Mouse (Mus musculus): ENCODE results near the gene Pprc1. TPM values are rescaled to one million over a fixed set of nuclear protein-coding genes. Genes with fewer than 3 reads are reported as not detected.

Gene Pprc1
- polyA plus RNA-seq, 1 experiment from 2014 or later: 21.8 TPM

- Histone ChIP-seq H3K4me2 (replicated peaks) (no peak overlapping the region), H3K27me3 (no peaks in the 10 kb centered on the region), H3K36me3 (no peaks in the 10 kb centered on the region), H3K9me3 (no peaks in the 10 kb centered on the region), H3K9ac (replicated peaks) (no peak overlapping the region), H3K27ac (no peak overlapping the region), H3K4me3 (replicated peaks) (no peak overlapping the region), H3K4me1 (replicated peaks) (no peaks in the 10 kb centered on the region)
- no peak for ATAC-seq
- 52% methylated on average over 2 of the region's 2 CpGs for WGBS
Measured at GRCm38 (mm10) chr19:46016023-46016422, 28.7 kb upstream of the Pprc1 start.

GRCm38 (mm10) chr19:46024959-46025358 is 19.7 kb upstream of the Pprc1 start:
- Histone ChIP-seq H3K4me3 (replicated peaks) (no peak overlapping the region), H3K9ac (replicated peaks) (no peak overlapping the region), H3K4me1 (replicated peaks) (no peaks in the 10 kb centered on the region), H3K27me3 (no peaks in the 10 kb centered on the region), H3K4me2 (replicated peaks) (no peak overlapping the region), H3K9me3 (no peaks in the 10 kb centered on the region), H3K27ac (no peak overlapping the region), H3K36me3 (peaks cover 1% of the 10 kb centered on the region; the same call in 1 of the 2 replicates)
- ATAC-seq: no peak
- 76% methylated on average over 6 of the region's 6 CpGs for WGBS

- H3K4me2 ChIP-seq (replicated peaks): no peak overlapping the region
- no peak for ATAC-seq
- no peak overlapping the region for H3K4me3 ChIP-seq (replicated peaks)
- no peak overlapping the region; the same call in 1 of the 2 replicates for H3K9ac ChIP-seq (replicated peaks)
- 68% methylated on average over 8 of the region's 8 CpGs for WGBS
- no peaks in the 10 kb centered on the region for H3K27me3 ChIP-seq
- no peak overlapping the region; the same call in 1 of the 2 replicates for H3K27ac ChIP-seq
- no peaks in the 10 kb centered on the region for H3K9me3 ChIP-seq
- H3K36me3 ChIP-seq: peaks cover 14% of the 10 kb centered on the region
- H3K4me1 ChIP-seq (replicated peaks): no peaks in the 10 kb centered on the region
Measured at GRCm38 (mm10) chr19:46026567-46026966, 18.1 kb upstream of the Pprc1 start.

GRCm38 (mm10) chr19:46028747-46029320 is 15.9 kb upstream of the Pprc1 start:
- Histone ChIP-seq H3K4me2 (replicated peaks) (no peak overlapping the region), H3K4me1 (replicated peaks) (peaks cover 5% of the 10 kb centered on the region; the same call in 1 of the 2 replicates), H3K27ac (no peak overlapping the region), H3K36me3 (peaks cover 37% of the 10 kb centered on the region), H3K4me3 (replicated peaks) (no peak overlapping the region), H3K27me3 (no peaks in the 10 kb centered on the region), H3K9ac (replicated peaks) (no peak overlapping the region), H3K9me3 (no peaks in the 10 kb centered on the region)
- ATAC-seq: no peak
- WGBS: 73% methylated on average over 11 of the region's 11 CpGs

- H3K4me2 ChIP-seq (replicated peaks): no peak overlapping the region
- H3K4me1 ChIP-seq (replicated peaks): peaks cover 5% of the 10 kb centered on the region; the same call in 1 of the 2 replicates
- H3K27ac ChIP-seq: no peak overlapping the region
- H3K27me3 ChIP-seq: no peaks in the 10 kb centered on the region
- ATAC-seq: no peak
- no peak overlapping the region for H3K9ac ChIP-seq (replicated peaks)
- H3K9me3 ChIP-seq: no peaks in the 10 kb centered on the region
- peaks cover 45% of the 10 kb centered on the region for H3K36me3 ChIP-seq
- H3K4me3 ChIP-seq (replicated peaks): no peak overlapping the region
- WGBS: 95% methylated on average over 1 of the region's 1 CpGs
Measured at GRCm38 (mm10) chr19:46029652-46030051, 15.0 kb upstream of the Pprc1 start.

GRCm38 (mm10) chr19:46030196-46030983 is 14.3 kb upstream of the Pprc1 start:
- Histone ChIP-seq H3K36me3 (peaks cover 52% of the 10 kb centered on the region), H3K27ac (no peak overlapping the region)

GRCm38 (mm10) chr19:46031689-46032432 is 12.8 kb upstream of the Pprc1 start:
- 0 out of 2 replicates have a peak, but pooled peaks have one; percentile 45 for ATAC-seq
- H3K4me3 ChIP-seq (replicated peaks): no peak overlapping the region
- no peaks in the 10 kb centered on the region for H3K27me3 ChIP-seq
- peaks cover 66% of the 10 kb centered on the region for H3K36me3 ChIP-seq
- 68% methylated on average over 9 of the region's 9 CpGs for WGBS
- H3K4me2 ChIP-seq (replicated peaks): no peak overlapping the region
- no peaks in the 10 kb centered on the region for H3K9me3 ChIP-seq
- H3K9ac ChIP-seq (replicated peaks): no peak overlapping the region
- H3K4me1 ChIP-seq (replicated peaks): peaks cover 19% of the 10 kb centered on the region
- H3K27ac ChIP-seq: peak overlapping the region; percentile 65

More at GRCm38 (mm10) chr19:46030196-46030983, 14.3 kb upstream of the Pprc1 start:
- WGBS: 94% methylated on average over 10 of the region's 10 CpGs
- Histone ChIP-seq H3K9ac (replicated peaks) (no peak overlapping the region), H3K4me2 (replicated peaks) (no peak overlapping the region), H3K27me3 (no peaks in the 10 kb centered on the region), H3K4me3 (replicated peaks) (no peak overlapping the region), H3K9me3 (no peaks in the 10 kb centered on the region), H3K4me1 (replicated peaks) (peaks cover 5% of the 10 kb centered on the region; the same call in 1 of the 2 replicates)
- no peak for ATAC-seq

GRCm38 (mm10) chr19:46032731-46033510 is 11.8 kb upstream of the Pprc1 start:
- Histone ChIP-seq H3K36me3 (peaks cover 66% of the 10 kb centered on the region), H3K27ac (peak overlapping the region; percentile 25)
- 86% methylated on average over 26 of the region's 26 CpGs for WGBS

GRCm38 (mm10) chr19:46033911-46034310 is 10.8 kb upstream of the Pprc1 start:
- H3K27me3 ChIP-seq: no peaks in the 10 kb centered on the region
- 0 out of 2 replicates have a peak overlapping the region, but pooled peaks have one; percentile 5 for H3K27ac ChIP-seq
- no peak overlapping the region for H3K4me3 ChIP-seq (replicated peaks)
- no peak overlapping the region for H3K4me2 ChIP-seq (replicated peaks)
- no peak overlapping the region for H3K9ac ChIP-seq (replicated peaks)
- WGBS: 95% methylated on average over 11 of the region's 11 CpGs
- peaks cover 36% of the 10 kb centered on the region for H3K4me1 ChIP-seq (replicated peaks)
- H3K36me3 ChIP-seq: peaks cover 66% of the 10 kb centered on the region
- H3K9me3 ChIP-seq: no peaks in the 10 kb centered on the region
- no peak for ATAC-seq

More at GRCm38 (mm10) chr19:46032731-46033510, 11.8 kb upstream of the Pprc1 start:
- no peaks in the 10 kb centered on the region for H3K27me3 ChIP-seq
- H3K4me3 ChIP-seq (replicated peaks): no peak overlapping the region
- H3K9ac ChIP-seq (replicated peaks): peak overlapping the region; percentile 36; the same call in 1 of the 2 replicates
- ATAC-seq: no peak
- H3K4me2 ChIP-seq (replicated peaks): no peak overlapping the region
- peaks cover 30% of the 10 kb centered on the region for H3K4me1 ChIP-seq (replicated peaks)
- H3K9me3 ChIP-seq: no peaks in the 10 kb centered on the region

- Histone ChIP-seq H3K9me3 (no peaks in the 10 kb centered on the region), H3K4me3 (replicated peaks) (peak overlapping the region; percentile 97), H3K9ac (replicated peaks) (no peak overlapping the region), H3K27ac (no peak overlapping the region), H3K36me3 (peaks cover 57% of the 10 kb centered on the region), H3K4me1 (replicated peaks) (peaks cover 50% of the 10 kb centered on the region), H3K27me3 (no peaks in the 10 kb centered on the region), H3K4me2 (replicated peaks) (peak overlapping the region; percentile 100)
- WGBS: 93% methylated on average over 13 of the region's 13 CpGs
- no peak for ATAC-seq
Measured at GRCm38 (mm10) chr19:46035971-46036370, 8.7 kb upstream of the Pprc1 start.

- peak overlapping the region; percentile 97 for H3K4me3 ChIP-seq (replicated peaks)
- peak overlapping the region; percentile 98 for H3K9ac ChIP-seq (replicated peaks)
- H3K36me3 ChIP-seq: peaks cover 51% of the 10 kb centered on the region
- no peaks in the 10 kb centered on the region for H3K27me3 ChIP-seq
- 70% methylated on average over 13 of the region's 13 CpGs for WGBS
- peak overlapping the region; percentile 98; the same call in 1 of the 2 replicates for H3K27ac ChIP-seq
- H3K9me3 ChIP-seq: no peaks in the 10 kb centered on the region
- H3K4me2 ChIP-seq (replicated peaks): peak overlapping the region; percentile 100
- no peak for ATAC-seq
- H3K4me1 ChIP-seq (replicated peaks): peaks cover 56% of the 10 kb centered on the region
Measured at GRCm38 (mm10) chr19:46036477-46037242, 8.0 kb upstream of the Pprc1 start.

All from midbrain, embryonic 13.5 days (tissue).